9 mouse cellular contexts compared by ENCODE assay signal in genomic region chr19:37172096-37172495, GRCm38 (mm10). TPM values are rescaled to one million over a fixed set of nuclear protein-coding genes. Genes with fewer than 3 reads are reported as not detected.
DNase-seq lines count a peak whose midpoint lies in the region; ATAC-seq and TF ChIP-seq lines count a peak whose summit lies in the region.
"Had no signal": no experiment of that assay in that cellular context is flagged by ENCODE, and none has a peak within 500 bp of the region (broad histone marks: within the 10 kb centered on the region; RNA-seq: fewer than 3 reads in every experiment).

No protein-coding gene starts in this region.

- peaks cover 25% of the 10 kb centered on the region for H3K36me3 ChIP-seq in heart, adult 2 months (ENCODE audit: control insufficient read depth, insufficient read depth, low read length)
- H3K36me3 ChIP-seq in liver, embryonic 14.5 days (replicated peaks; ENCODE audit: control insufficient read depth, insufficient read depth, low read depth), result no peaks in the 10 kb centered on the region; the same call in 1 of the 2 replicates
- H3K36me3 ChIP-seq in liver, embryonic 12.5 days, result peaks cover 4% of the 10 kb centered on the region; the same call in 1 of the 2 replicates
- no peaks in the 10 kb centered on the region for H3K36me3 ChIP-seq in hindbrain, embryonic 16.5 days (ENCODE audit: control insufficient read depth, insufficient read depth, low read length)

- intact Hi-C loops in heart, adult 2 months (cut with DNase I), result loop anchor here (2.0 to 5.0 kb wide), 2 partner anchors 40 to 93 kb away; no protein-coding TSS in a partner anchor

- peaks cover 3% of the 10 kb centered on the region for H3K79me2 ChIP-seq in heart, adult 2 months (replicated peaks; ENCODE audit: control insufficient read depth, insufficient read depth, low read length)

- peaks cover 1% of the 10 kb centered on the region; the same call in 1 of the 2 replicates for H3K4me1 ChIP-seq in heart, adult 2 months (ENCODE audit: control insufficient read depth, insufficient read depth, low read length)
- peaks cover 2 to 5% of the 10 kb centered on the region in 2 experiments; a peak in 3 of 4 replicates for H3K4me1 ChIP-seq in liver, embryonic 14.5 days (replicated peaks; ENCODE audit: control insufficient read depth in 2 of 2, insufficient read depth in 2 of 2, low read length in 1 of 2)
- H3K4me1 ChIP-seq in liver, embryonic 12.5 days, result peaks cover 46% of the 10 kb centered on the region
- H3K4me1 ChIP-seq in hindbrain, embryonic 16.5 days (ENCODE audit: control insufficient read depth, insufficient read depth, low read depth, low read length), result peaks cover 11% of the 10 kb centered on the region
- peaks cover 2% of the 10 kb centered on the region; the same call in 1 of the 2 replicates for H3K4me1 ChIP-seq in olfactory bulb, adult 2 months (ENCODE audit: control insufficient read depth, insufficient read depth, low read length)

- WGBS in heart, adult 2 months, result 52% methylated on average over 1 of the region's 1 CpGs
- 65% methylated on average over 1 of the region's 1 CpGs for WGBS in liver, embryonic 14.5 days (ENCODE audit: insufficient replicate concordance)
- WGBS in liver, embryonic 12.5 days (ENCODE audit: insufficient replicate concordance), result 42% methylated on average over 1 of the region's 1 CpGs
- 59% methylated on average over 1 of the region's 1 CpGs for WGBS in hindbrain, embryonic 16.5 days
- WGBS in olfactory bulb, adult 2 months, result 13% methylated on average over 1 of the region's 1 CpGs

- H3K9me3 ChIP-seq in liver, embryonic 14.5 days (ENCODE audit: control insufficient read depth, low read length), result no peaks in the 10 kb centered on the region
- no peaks in the 10 kb centered on the region for H3K9me3 ChIP-seq in liver, embryonic 12.5 days (replicated peaks)
- H3K9me3 ChIP-seq in hindbrain, embryonic 16.5 days (ENCODE audit: control insufficient read depth, low read length), result no peaks in the 10 kb centered on the region

- TF ChIP-seq EP300 in heart, adult 2 months (IDR thresholded peaks at IDR 0.05; ENCODE audit: insufficient read depth, low read depth, low read length), result no peak
- no peak for TF ChIP-seq EP300 in liver, embryonic 14.5 days (IDR thresholded peaks at IDR 0.05; ENCODE audit: low read depth)

- TF ChIP-seq POLR2A in heart, adult 2 months (IDR thresholded peaks at IDR 0.05; ENCODE audit: insufficient read depth, low read depth, low read length), result no peak
- TF ChIP-seq POLR2A in olfactory bulb, adult 2 months (IDR thresholded peaks at IDR 0.05; ENCODE audit: insufficient read depth, low read depth, low read length), result no peak

- peak overlapping the region; percentile 86; the same call in 1 of the 2 replicates for H3K4me2 ChIP-seq in liver, embryonic 14.5 days (ENCODE audit: low read depth)
- no peak overlapping the region for H3K4me2 ChIP-seq in liver, embryonic 12.5 days
- peak overlapping the region; percentile 96 for H3K4me2 ChIP-seq in hindbrain, embryonic 16.5 days (ENCODE audit: low read length)

- H3K4me3 ChIP-seq in heart, adult 2 months, result peak overlapping the region; percentile 60
- no peak overlapping the region for H3K4me3 ChIP-seq in liver, embryonic 14.5 days (ENCODE audit: insufficient read depth in 1 of 2, low read depth in 2 of 2, low read length in 2 of 2)
- no peak overlapping the region for H3K4me3 ChIP-seq in liver, embryonic 12.5 days
- H3K4me3 ChIP-seq in hindbrain, embryonic 16.5 days (ENCODE audit: low read length), result peak overlapping the region; percentile 62
- H3K4me3 ChIP-seq in olfactory bulb, adult 2 months (ENCODE audit: insufficient read depth, low read depth, low read length), result peak overlapping the region; percentile 78
- H3K4me3 ChIP-seq: myocyte had no signal

- no peak for TF ChIP-seq CTCF in heart, adult 2 months (IDR thresholded peaks at IDR 0.05)
- TF ChIP-seq CTCF in liver, embryonic 14.5 days (IDR thresholded peaks at IDR 0.05; ENCODE audit: low read depth), result no peak
- no peak for TF ChIP-seq CTCF in olfactory bulb, adult 2 months (IDR thresholded peaks at IDR 0.05; ENCODE audit: insufficient read depth, low read depth, low read length)

- H3K27me3 ChIP-seq in heart, adult 2 months (ENCODE audit: control insufficient read depth, insufficient read depth, low read length), result no peaks in the 10 kb centered on the region
- H3K27me3 ChIP-seq in liver, embryonic 14.5 days (ENCODE audit: control insufficient read depth, insufficient read depth, low read length), result peaks cover 52% of the 10 kb centered on the region
- H3K27me3 ChIP-seq in liver, embryonic 12.5 days (replicated peaks), result peaks cover 51% of the 10 kb centered on the region
- no peaks in the 10 kb centered on the region for H3K27me3 ChIP-seq in hindbrain, embryonic 16.5 days (replicated peaks; ENCODE audit: control insufficient read depth, insufficient read depth, low read length)

- DNase-seq in heart, adult 2 months, result no peak
- DNase-seq in heart, postnatal 4 days, result no peak
- no peak for DNase-seq in liver, embryonic 14.5 days (ENCODE audit: low read depth in 3 of 3, low spot score in 3 of 3)
- DNase-seq: lung, postnatal 10 days had no signal

- H3K9ac ChIP-seq in heart, adult 2 months (ENCODE audit: low read depth, low read length), result peak overlapping the region; percentile 99
- no peak overlapping the region for H3K9ac ChIP-seq in liver, embryonic 14.5 days (replicated peaks)
- H3K9ac ChIP-seq in liver, embryonic 12.5 days, result no peak overlapping the region
- no peak overlapping the region; the same call in 1 of the 2 replicates for H3K9ac ChIP-seq in hindbrain, embryonic 16.5 days (ENCODE audit: low read depth, low read length)

- H3K27ac ChIP-seq in heart, adult 2 months, result peak overlapping the region; percentile 97
- H3K27ac ChIP-seq in liver, embryonic 14.5 days, result no peak overlapping the region
- H3K27ac ChIP-seq in liver, embryonic 12.5 days, result no peak overlapping the region
- no peak overlapping the region for H3K27ac ChIP-seq in hindbrain, embryonic 16.5 days (ENCODE audit: low read depth, low read length)
- peak overlapping the region; percentile 51; the same call in 1 of the 2 replicates for H3K27ac ChIP-seq in olfactory bulb, adult 2 months (ENCODE audit: insufficient read depth, low read depth, low read length)

- no peak for ATAC-seq in liver, embryonic 14.5 days (ENCODE audit: insufficient read depth)
- ATAC-seq in liver, embryonic 12.5 days, result no peak
- no peak for ATAC-seq in hindbrain, embryonic 16.5 days
- ATAC-seq in granulocyte monocyte progenitor cell, adult 5-6 weeks (replicated peaks; ENCODE audit: poor library complexity, severe bottlenecking), result no peak

RNA-seq across cellular contexts. Expression of gene March5, which starts 35.2 kb away (rescaled TPM):
- 10 to 100 TPM; 79.7 to 84.8 TPM for total RNA-seq in heart, adult 2 months (2021)
- polyA plus RNA-seq in heart, adult 2 months (2012; rRNA removed), result 32.6 and 57.7 TPM in 2 replicates
- 10 to 100 TPM; 78.4 to 79.7 TPM for total RNA-seq in heart, postnatal 4 days (2021)
- polyA plus RNA-seq in liver, embryonic 14.5 days (2012; rRNA removed), result 40.9 and 69.6 TPM in 2 replicates
- polyA plus RNA-seq in liver, embryonic 14.5 days (2014; fragmentation: Nextera tagmentation; extraction: Ambion mirVana), result 145 and 153 TPM in 2 replicates
- polyA plus RNA-seq in liver, embryonic 12.5 days (2016; fragmentation: Nextera tagmentation; extraction: Ambion mirVana), result 159 and 164 TPM in 2 replicates
- polyA plus RNA-seq in hindbrain, embryonic 16.5 days (2015; fragmentation: Nextera tagmentation; extraction: Ambion mirVana), result 82.7 and 83.2 TPM in 2 replicates
- polyA plus RNA-seq in olfactory bulb, adult 2 months (2012; ENCODE audit: insufficient read depth, insufficient read length, low replicate concordance, missing spikeins), result not detected in 2 replicates
- total RNA-seq in granulocyte monocyte progenitor cell, adult 5-6 weeks (2014; fragmentation: Nextera tagmentation), result 63.3 and 80.4 TPM in 2 replicates
- 48.1 and 64.0 TPM in 2 replicates for total RNA-seq in granulocyte monocyte progenitor cell, adult 5-6 weeks (2017)

RNA-seq across cellular contexts. Expression of gene Cpeb3, which starts 36.3 kb away (rescaled TPM):
- 10 to 100 TPM; 78.9 to 96.9 TPM for total RNA-seq in heart, adult 2 months (2021)
- 35.6 and 53.9 TPM in 2 replicates for polyA plus RNA-seq in heart, adult 2 months (2012; rRNA removed)
- total RNA-seq in heart, postnatal 4 days (2021), result 10 to 100 TPM; 38.5 to 45.0 TPM
- 1.8 and 2.4 TPM in 2 replicates for polyA plus RNA-seq in liver, embryonic 14.5 days (2012; rRNA removed)
- polyA plus RNA-seq in liver, embryonic 14.5 days (2014; fragmentation: Nextera tagmentation; extraction: Ambion mirVana), result 1.8 and 1.9 TPM in 2 replicates
- 2.6 and 3.2 TPM in 2 replicates for polyA plus RNA-seq in liver, embryonic 12.5 days (2016; fragmentation: Nextera tagmentation; extraction: Ambion mirVana)
- 10.4 and 10.9 TPM in 2 replicates for polyA plus RNA-seq in hindbrain, embryonic 16.5 days (2015; fragmentation: Nextera tagmentation; extraction: Ambion mirVana)
- polyA plus RNA-seq in olfactory bulb, adult 2 months (2012; ENCODE audit: insufficient read depth, insufficient read length, low replicate concordance, missing spikeins), result not detected in 2 replicates
- total RNA-seq in granulocyte monocyte progenitor cell, adult 5-6 weeks (2014; fragmentation: Nextera tagmentation), result 0.56 TPM in 1 of 2 replicates, not detected in the other
- 0.10 TPM in 1 of 2 replicates, not detected in the other for total RNA-seq in granulocyte monocyte progenitor cell, adult 5-6 weeks (2017)

Comparison
In these comparisons a context has a peak if more than half of its experiments do, and no peak if none do; other contexts are left out.
1. H3K27ac ChIP-seq: peak in heart, adult 2 months (single experiment) and olfactory bulb, adult 2 months (single experiment); none in liver, embryonic 14.5 days (single experiment), liver, embryonic 12.5 days (single experiment) and hindbrain, embryonic 16.5 days (single experiment).
2. H3K4me3 ChIP-seq: peak in heart, adult 2 months (single experiment), hindbrain, embryonic 16.5 days (single experiment) and olfactory bulb, adult 2 months (single experiment); none in liver, embryonic 14.5 days (0 of 2) and liver, embryonic 12.5 days (single experiment).